Mouse (Mus musculus) midbrain, embryonic 15.5 days (tissue): ENCODE measurements around the gene Slc39a13. TPM values are rescaled to one million over a fixed set of nuclear protein-coding genes. Genes with fewer than 3 reads are reported as not detected.
A peak's percentile ranks its signal among the peaks of the same experiment; 100 is the strongest.
"Not testable (repeated sequence)": the region's sequence is repeated elsewhere in the genome, so short reads cannot be mapped to it uniquely, and the experiment has no call there.

Experiments
- ATAC-seq: fragments of 200-750 bp; cut with Nextera tagmentation; replicated peaks from 2 replicates; pipeline ENCODE4 v1.8.0; 2017; ENCODE audit warnings: moderate TSS enrichment
- H3K27ac ChIP-seq: fragments of 300-500 bp; sonication (generic); 2 replicates; pipeline ENCODE4 v1.5.1; 2015; ENCODE audit warnings: mild to moderate bottlenecking, inconsistent platforms
- H3K27me3 ChIP-seq: fragments of 300-500 bp; sonication (generic); replicated peaks from 2 replicates; pipeline ENCODE4 v1.6.1; 2015; ENCODE audit warnings: inconsistent platforms
- H3K36me3 ChIP-seq: fragments of 300-500 bp; sonication (generic); replicated peaks from 2 replicates; pipeline ENCODE4 v1.6.1; 2015; ENCODE audit warnings: inconsistent platforms
- H3K4me1 ChIP-seq: fragments of 300-500 bp; sonication (generic); 2 replicates; pipeline ENCODE4 v1.6.1; 2015; ENCODE audit warnings: inconsistent platforms
- H3K4me2 ChIP-seq: fragments of 300-500 bp; sonication (generic); 2 replicates; pipeline ENCODE4 v1.6.1; 2015; ENCODE audit warnings: inconsistent platforms, mild to moderate bottlenecking, moderate library complexity
- H3K4me3 ChIP-seq: fragments of 300-500 bp; sonication (generic); 2 replicates; pipeline ENCODE4 v1.5.1; 2015; ENCODE audit warnings: mild to moderate bottlenecking, inconsistent platforms
- H3K9ac ChIP-seq: fragments of 300-500 bp; sonication (generic); 2 replicates; pipeline ENCODE4 v1.6.1; 2015; ENCODE audit warnings: mild to moderate bottlenecking, inconsistent platforms
- H3K9me3 ChIP-seq: fragments of 300-500 bp; sonication (generic); 2 replicates; pipeline ENCODE4 v1.6.1; 2016; ENCODE audit warnings: inconsistent platforms
- WGBS: fragments of 180-500 bp; shearing (Covaris S2); methylation state at CpG from one replicate; pipeline ENCODE4 v1.1.7; 2015; ENCODE audit warnings: mixed read lengths; 5-methylcytosine and 5-hydroxymethylcytosine counted together
- polyA plus RNA-seq: library from polyadenylated mRNA; unstranded; fragments of >200 nt; fragmentation: Nextera tagmentation; extraction: Ambion mirVana; gene quantifications from 2 replicates; pipeline ENCODE4 v1.2.1, GENCODE M21; 2015

Slc39a13 gene
- 35.7 and 36.8 TPM in 2 replicates for polyA plus RNA-seq

DNA sequence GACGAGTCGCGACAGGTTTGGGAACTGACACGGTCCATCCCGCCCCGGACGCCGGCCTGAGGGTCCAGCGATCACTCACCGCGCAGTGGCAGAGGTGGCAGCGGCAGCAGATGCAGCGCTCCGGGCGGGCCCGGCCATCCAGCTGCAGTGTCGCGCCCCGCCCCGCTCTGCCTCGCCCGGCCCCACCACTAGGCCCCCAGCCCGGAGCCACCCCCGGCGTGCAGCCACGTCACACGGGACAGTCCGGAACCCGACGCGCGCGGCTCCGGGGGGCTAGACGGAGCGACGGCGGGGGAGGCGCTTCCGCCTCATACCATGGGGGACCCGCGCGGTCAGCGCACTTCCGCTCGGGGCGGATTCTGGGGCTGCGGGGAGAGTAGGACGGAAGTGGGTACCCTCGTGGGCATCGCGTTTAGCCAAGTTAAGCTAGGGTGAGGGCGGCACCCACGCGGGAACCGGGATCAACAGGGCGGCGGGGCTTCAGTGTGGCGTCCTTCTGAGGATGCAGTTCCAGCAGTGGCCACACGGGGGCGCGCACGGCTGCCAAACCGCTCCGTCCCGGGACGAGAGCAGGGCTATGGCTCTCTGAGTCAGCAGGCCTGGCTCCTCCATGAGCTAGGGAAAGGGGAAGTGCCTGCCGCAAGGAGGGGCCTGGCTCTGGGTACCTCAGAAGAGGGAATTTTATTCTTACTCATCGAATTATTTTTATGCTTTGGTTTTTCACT, at the start of gene Slc39a13:
TSS of gene Slc39a13 (minus strand) at position 342 of the 725 bp plus-strand sequence.
- WGBS: under 1% methylated on average over 69 of the region's 69 CpGs
- peak within 1 kb of the TSS; percentile 85 for H3K4me2 ChIP-seq
- H3K27me3 ChIP-seq: no peaks in the 10 kb centered on the region
- H3K4me1 ChIP-seq: peaks cover 27% of the 10 kb centered on the region
- ATAC-seq: peak; percentile 97
- peak within 1 kb of the TSS; percentile 92 for H3K4me3 ChIP-seq
- no peaks in the 10 kb centered on the region for H3K9me3 ChIP-seq
- peak within 1 kb of the TSS; percentile 87 for H3K9ac ChIP-seq
- H3K27ac ChIP-seq: peak within 1 kb of the TSS; percentile 85
- no peaks in the 10 kb centered on the region for H3K36me3 ChIP-seq

DNA sequence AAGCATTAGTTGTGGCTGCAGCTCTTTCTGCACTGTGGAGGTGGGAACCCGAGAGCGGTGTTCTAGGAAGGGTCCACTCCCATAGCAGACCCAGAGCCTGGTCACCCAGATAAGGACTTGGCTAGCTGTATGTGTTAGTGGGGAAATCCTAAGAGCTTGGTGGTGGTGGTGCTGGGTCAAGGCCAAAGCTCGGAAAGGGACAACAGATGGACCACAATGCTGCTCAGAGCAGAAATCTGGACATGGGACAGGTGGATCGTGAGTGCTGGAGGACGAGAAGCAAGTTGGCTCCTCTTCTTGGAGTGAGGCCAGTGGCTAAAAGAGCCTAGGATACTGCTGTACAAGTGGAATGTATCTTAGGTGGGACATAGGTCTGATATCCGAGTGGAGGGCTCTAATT, 49.3 kb upstream of the Slc39a13 start:
- 0 out of 2 replicates have a peak, but pooled peaks cover 5% of the 10 kb centered on the region for H3K27me3 ChIP-seq
- ATAC-seq: no peak
- no peak overlapping the region for H3K4me3 ChIP-seq
- H3K9ac ChIP-seq: no peak overlapping the region
- H3K27ac ChIP-seq: no peak overlapping the region
- H3K36me3 ChIP-seq: no peaks in the 10 kb centered on the region
- H3K4me2 ChIP-seq: no peak overlapping the region
- H3K9me3 ChIP-seq: no peaks in the 10 kb centered on the region
- no peaks in the 10 kb centered on the region for H3K4me1 ChIP-seq
- WGBS: 83% methylated on average over 6 of the region's 6 CpGs

GRCm38 (mm10) chr2:91119061-91119460, 48.8 kb upstream of the Slc39a13 start:
- Histone ChIP-seq H3K4me2 (no peak overlapping the region), H3K4me3 (no peak overlapping the region), H3K27me3 (0 out of 2 replicates have a peak, but pooled peaks cover 5% of the 10 kb centered on the region), H3K27ac (no peak overlapping the region), H3K9ac (no peak overlapping the region), H3K9me3 (no peaks in the 10 kb centered on the region), H3K4me1 (no peaks in the 10 kb centered on the region), H3K36me3 (no peaks in the 10 kb centered on the region)
- no peak for ATAC-seq
- WGBS: 91% methylated on average over 19 of the region's 19 CpGs

GRCm38 (mm10) chr2:91118647-91119046, 48.4 kb upstream of the Slc39a13 start:
- Histone ChIP-seq H3K27me3 (0 out of 2 replicates have a peak, but pooled peaks cover 5% of the 10 kb centered on the region), H3K9me3 (no peaks in the 10 kb centered on the region), H3K4me3 (no peak overlapping the region), H3K9ac (no peak overlapping the region), H3K36me3 (no peaks in the 10 kb centered on the region), H3K4me1 (no peaks in the 10 kb centered on the region), H3K27ac (no peak overlapping the region), H3K4me2 (no peak overlapping the region)
- ATAC-seq: no peak
- WGBS: 80% methylated on average over 1 of the region's 1 CpGs

DNA sequence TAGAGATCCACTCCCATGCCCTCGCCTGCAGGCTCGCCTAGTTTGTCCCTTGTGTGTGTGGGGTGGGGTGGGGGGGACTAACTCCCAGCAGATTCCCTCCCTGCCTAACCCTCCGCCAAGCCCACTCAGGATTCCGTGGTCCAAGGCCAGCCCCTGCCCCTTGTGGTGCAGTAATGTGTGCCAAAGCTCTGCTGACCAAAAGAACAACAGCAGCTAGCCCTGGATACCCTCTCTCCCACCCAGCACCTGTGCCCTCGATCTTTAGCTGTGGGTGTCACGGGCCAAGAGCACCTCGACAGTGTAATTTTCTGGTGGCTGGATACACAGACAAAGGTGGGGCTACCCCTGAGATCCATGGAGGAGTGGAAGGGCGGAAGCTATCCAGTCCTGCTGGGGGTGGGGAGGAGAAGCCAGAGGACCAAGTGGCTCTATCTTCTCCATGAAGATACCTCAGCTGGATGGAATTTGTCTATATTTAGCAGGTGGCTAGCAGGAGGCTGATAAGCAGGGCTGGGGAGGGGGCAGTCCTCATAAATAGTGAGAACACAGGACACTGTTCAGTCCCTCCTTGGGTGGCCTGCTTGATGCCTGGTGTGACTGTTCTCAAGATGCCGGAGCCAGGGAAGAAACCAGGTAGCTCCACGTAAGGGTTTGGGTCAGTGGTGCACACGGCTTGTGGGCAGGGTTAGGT, 47.5 kb upstream of the Slc39a13 start, which contains the start of gene Mybpc3:
TSS of gene Mybpc3 (plus strand) at position 560 of the 691 bp plus-strand sequence.
- WGBS: 81% methylated on average over 11 of the region's 11 CpGs
- Histone ChIP-seq H3K9me3 (no peaks in the 10 kb centered on the region), H3K4me1 (no peaks in the 10 kb centered on the region), H3K4me2 (no peak within 1 kb of the TSS), H3K4me3 (no peak within 1 kb of the TSS), H3K27me3 (0 out of 2 replicates have a peak, but pooled peaks cover 5% of the 10 kb centered on the region), H3K36me3 (no peaks in the 10 kb centered on the region), H3K9ac (no peak within 1 kb of the TSS), H3K27ac (no peak within 1 kb of the TSS)
- no peak for ATAC-seq

DNA sequence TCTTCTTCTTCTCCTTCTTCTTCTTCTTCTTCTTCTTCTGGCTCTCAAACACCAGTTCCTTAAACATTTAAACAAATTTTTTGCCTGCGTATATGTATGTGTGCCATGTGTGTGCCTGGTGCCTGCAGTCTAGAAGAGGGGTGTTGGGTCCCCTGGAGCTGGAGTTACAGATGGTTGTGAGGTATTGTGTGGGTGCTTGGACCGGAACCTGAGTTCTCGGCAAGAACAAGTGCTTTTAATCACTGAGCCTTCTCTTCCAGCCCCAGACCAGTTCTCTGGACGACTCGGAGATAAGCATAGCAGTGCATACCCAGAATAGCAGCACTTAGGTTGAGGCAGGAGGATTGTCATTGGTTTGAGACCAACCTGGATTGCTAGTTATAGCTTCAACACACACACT, 46.6 kb upstream of the Slc39a13 start:
- H3K4me3 ChIP-seq: no peak overlapping the region
- no peaks in the 10 kb centered on the region for H3K9me3 ChIP-seq
- no peaks in the 10 kb centered on the region for H3K4me1 ChIP-seq
- H3K27me3 ChIP-seq: 0 out of 2 replicates have a peak, but pooled peaks cover 5% of the 10 kb centered on the region
- no peak overlapping the region for H3K4me2 ChIP-seq
- no peak overlapping the region for H3K9ac ChIP-seq
- H3K36me3 ChIP-seq: no peaks in the 10 kb centered on the region
- WGBS: 82% methylated on average over 5 of the region's 5 CpGs
- no peak overlapping the region for H3K27ac ChIP-seq
- no peak for ATAC-seq

DNA sequence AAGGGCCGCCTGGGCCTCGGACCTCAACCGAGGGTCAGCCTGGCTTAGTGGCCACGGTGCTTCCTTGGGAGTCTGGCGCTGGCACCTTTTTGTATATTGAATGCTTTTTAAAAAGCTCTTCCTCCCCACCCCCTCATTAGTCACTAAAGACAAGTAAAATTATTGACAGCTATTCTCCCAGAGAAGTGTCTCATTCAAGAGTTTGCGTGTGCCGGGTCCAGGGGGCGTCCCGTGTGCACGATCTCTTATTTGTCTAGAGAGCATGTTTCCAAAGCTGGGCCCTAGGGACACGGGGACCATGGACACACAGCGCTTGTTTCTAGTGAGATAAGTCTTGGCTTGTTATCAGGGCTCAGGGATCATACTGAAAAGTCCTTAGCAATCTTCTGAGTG, 45.4 kb upstream of the Slc39a13 start:
- WGBS: 37% methylated on average over 12 of the region's 12 CpGs
- H3K4me1 ChIP-seq: no peaks in the 10 kb centered on the region
- H3K4me2 ChIP-seq: peak overlapping the region; percentile 49
- no peaks in the 10 kb centered on the region for H3K36me3 ChIP-seq
- 0 out of 2 replicates have a peak, but pooled peaks cover 5% of the 10 kb centered on the region for H3K27me3 ChIP-seq
- no peaks in the 10 kb centered on the region for H3K9me3 ChIP-seq
- H3K27ac ChIP-seq: no peak overlapping the region
- H3K4me3 ChIP-seq: peak overlapping the region; percentile 23
- ATAC-seq: no peak
- H3K9ac ChIP-seq: no peak overlapping the region

- H3K36me3 ChIP-seq: no peaks in the 10 kb centered on the region
- peak overlapping the region; percentile 23 for H3K4me3 ChIP-seq
- H3K9ac ChIP-seq: no peak overlapping the region
- no peak overlapping the region for H3K27ac ChIP-seq
- no peaks in the 10 kb centered on the region for H3K9me3 ChIP-seq
- peak overlapping the region; percentile 49 for H3K4me2 ChIP-seq
- ATAC-seq: peak; percentile 67
- 0 out of 2 replicates have a peak, but pooled peaks cover 5% of the 10 kb centered on the region for H3K27me3 ChIP-seq
- 8% methylated on average over 42 of the region's 42 CpGs for WGBS
- no peaks in the 10 kb centered on the region for H3K4me1 ChIP-seq
Observed at GRCm38 (mm10) chr2:91114781-91115577, 44.8 kb upstream of the Slc39a13 start.

- Histone ChIP-seq H3K27ac (no peak overlapping the region), H3K4me1 (no peaks in the 10 kb centered on the region), H3K4me3 (no peak overlapping the region), H3K27me3 (0 out of 2 replicates have a peak, but pooled peaks cover 5% of the 10 kb centered on the region), H3K36me3 (no peaks in the 10 kb centered on the region), H3K9me3 (no peaks in the 10 kb centered on the region), H3K4me2 (no peak overlapping the region), H3K9ac (no peak overlapping the region)
- ATAC-seq: no peak
- 75% methylated on average over 6 of the region's 6 CpGs for WGBS
Observed at GRCm38 (mm10) chr2:91113852-91114251, 43.6 kb upstream of the Slc39a13 start.

- Histone ChIP-seq H3K9ac (no peak overlapping the region), H3K27ac (no peak overlapping the region), H3K9me3 (no peaks in the 10 kb centered on the region), H3K4me2 (no peak overlapping the region), H3K36me3 (no peaks in the 10 kb centered on the region), H3K27me3 (0 out of 2 replicates have a peak, but pooled peaks cover 5% of the 10 kb centered on the region), H3K4me3 (no peak overlapping the region), H3K4me1 (no peaks in the 10 kb centered on the region)
- 79% methylated on average over 10 of the region's 10 CpGs for WGBS
- ATAC-seq: no peak
Observed at GRCm38 (mm10) chr2:91113334-91113733, 43.1 kb upstream of the Slc39a13 start.

DNA sequence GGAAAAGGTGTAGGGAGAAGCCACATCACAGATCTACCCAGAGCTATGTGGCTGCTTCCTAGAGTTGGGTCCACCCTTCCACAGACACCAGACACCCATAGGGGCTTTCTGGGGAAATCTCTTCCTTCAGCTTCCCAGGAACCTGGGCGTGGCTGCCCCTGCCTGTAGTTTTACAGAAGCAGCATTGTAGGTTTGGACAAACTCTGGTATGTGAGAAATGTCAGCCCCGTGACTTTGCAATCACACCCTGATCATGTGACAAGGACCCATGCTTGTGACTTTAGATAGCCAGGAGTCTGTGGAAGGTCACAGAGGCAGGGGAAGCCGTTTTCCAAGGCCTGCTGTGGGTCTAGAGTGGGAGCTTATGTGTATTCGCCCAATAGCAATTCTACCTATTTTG, 42.3 kb upstream of the Slc39a13 start:
- Histone ChIP-seq H3K27me3 (0 out of 2 replicates have a peak, but pooled peaks cover 5% of the 10 kb centered on the region), H3K9ac (no peak overlapping the region), H3K36me3 (no peaks in the 10 kb centered on the region), H3K27ac (no peak overlapping the region), H3K4me3 (no peak overlapping the region), H3K4me2 (no peak overlapping the region), H3K4me1 (no peaks in the 10 kb centered on the region), H3K9me3 (no peaks in the 10 kb centered on the region)
- WGBS: 67% methylated on average over 4 of the region's 4 CpGs
- ATAC-seq: no peak

GRCm38 (mm10) chr2:91111832-91112231, 41.6 kb upstream of the Slc39a13 start:
- not testable (repeated sequence) for H3K4me3 ChIP-seq, H3K27me3 ChIP-seq, H3K4me1 ChIP-seq, H3K27ac ChIP-seq, H3K9ac ChIP-seq, ATAC-seq, H3K9me3 ChIP-seq, H3K4me2 ChIP-seq, H3K36me3 ChIP-seq
- WGBS: 91% methylated on average over 3 of the region's 3 CpGs
